8 mouse cellular contexts compared by ENCODE assay signal in the genomic region with DNA sequence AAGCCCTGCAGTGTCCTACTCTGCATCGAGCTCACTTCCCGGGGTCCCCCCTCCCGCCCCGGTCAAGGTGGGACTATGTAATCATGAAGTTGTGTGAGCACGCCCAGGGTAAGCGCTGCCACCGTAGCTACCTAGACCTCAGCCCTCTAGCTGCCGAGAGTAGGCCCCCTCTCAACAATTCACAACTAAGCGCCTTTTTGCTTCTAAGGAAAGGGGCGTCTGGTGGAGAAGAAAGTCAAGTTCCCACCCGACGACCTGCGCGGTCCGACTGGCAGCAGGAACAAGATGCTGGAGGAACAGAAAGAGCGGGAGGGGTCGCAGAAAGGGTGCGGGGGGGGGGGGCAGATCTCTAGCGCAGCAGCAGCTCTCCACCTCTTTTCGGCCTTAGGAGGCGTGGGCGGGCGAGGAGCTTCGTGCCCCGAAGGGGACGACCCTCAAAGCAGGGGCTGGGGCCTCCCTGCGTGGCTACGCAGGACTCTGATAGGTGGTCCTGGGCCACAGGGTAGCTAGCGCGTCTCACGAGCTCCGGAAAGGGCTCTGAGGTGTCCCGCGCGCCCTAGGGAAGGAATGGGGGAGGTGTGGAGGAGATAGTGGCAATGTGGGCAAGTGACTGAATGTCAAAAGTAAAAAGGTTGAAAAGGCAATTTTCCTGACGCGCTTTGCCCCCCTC. TPM values are rescaled to one million over a fixed set of nuclear protein-coding genes. Genes with fewer than 3 reads are reported as not detected.
DNase-seq lines count a peak whose midpoint lies in the region; ATAC-seq lines count a peak whose summit lies in the region.

No protein-coding gene starts in this region.

- H3K4me2 ChIP-seq in hindbrain, embryonic 13.5 days = peak overlapping the region; percentile 65
- peak overlapping the region; percentile 62 for H3K4me2 ChIP-seq in liver, embryonic 11.5 days

- no peaks in the 10 kb centered on the region for H3K36me3 ChIP-seq in hindbrain, embryonic 13.5 days
- H3K36me3 ChIP-seq in liver, embryonic 11.5 days (ENCODE audit: control insufficient read depth, insufficient read depth, low read length) = no peaks in the 10 kb centered on the region

- H3K27ac ChIP-seq in hindbrain, embryonic 13.5 days = peak overlapping the region; percentile 85
- H3K27ac ChIP-seq in liver, embryonic 11.5 days (ENCODE audit: low read depth, low read length) = peak overlapping the region; percentile 69; the same call in 1 of the 2 replicates

- peak overlapping the region; percentile 72 for H3K9ac ChIP-seq in hindbrain, embryonic 13.5 days
- H3K9ac ChIP-seq in liver, embryonic 11.5 days (ENCODE audit: low read depth, low read length) = 0 out of 2 replicates have a peak overlapping the region, but pooled peaks have one; percentile 31

- DNase-seq in adrenal gland, postnatal 14 days = peak; percentile 41
- DNase-seq in adrenal gland, adult 18-20 months (ENCODE audit: low spot score in 2 of 2) = no peak
- DNase-seq in embryo, embryonic 9.5 days (ENCODE audit: extremely low spot score) = peak; percentile 78
- DNase-seq in liver, embryonic 11.5 days (ENCODE audit: low spot score) = peak; percentile 49
- peak; percentile 41 for DNase-seq in ovary, postnatal 36 days (ENCODE audit: low spot score)
- no peak for DNase-seq in gastrocnemius, postnatal 36 days
- DNase-seq in right cerebral cortex, adult 18-20 months = no peak

- WGBS in hindbrain, embryonic 13.5 days = under 1% methylated on average over 37 of the region's 37 CpGs
- WGBS in liver, embryonic 11.5 days = 2% methylated on average over 35 of the region's 37 CpGs

- peaks cover 66% of the 10 kb centered on the region for H3K27me3 ChIP-seq in hindbrain, embryonic 13.5 days
- H3K27me3 ChIP-seq in liver, embryonic 11.5 days (replicated peaks; ENCODE audit: control insufficient read depth, insufficient read depth, low read length) = peaks cover 72% of the 10 kb centered on the region

- peaks cover 40% of the 10 kb centered on the region for H3K4me1 ChIP-seq in hindbrain, embryonic 13.5 days (replicated peaks)
- H3K4me1 ChIP-seq in liver, embryonic 11.5 days (replicated peaks; ENCODE audit: control insufficient read depth, insufficient read depth, low read length) = peaks cover 7% of the 10 kb centered on the region; the same call in 1 of the 2 replicates

- peak; percentile 58 for ATAC-seq in hindbrain, embryonic 13.5 days (ENCODE audit: low FRiP score)
- 0 out of 2 replicates have a peak, but pooled peaks have one; percentile 39 for ATAC-seq in liver, embryonic 11.5 days (replicated peaks; ENCODE audit: low FRiP score)

- intact Hi-C loops in gastrocnemius, postnatal 36 days (cut with DNase I) = loop anchor here (10.0 kb wide), 1 partner anchor 1336 kb away; no protein-coding TSS in a partner anchor

- no peaks in the 10 kb centered on the region for H3K9me3 ChIP-seq in hindbrain, embryonic 13.5 days
- no peaks in the 10 kb centered on the region for H3K9me3 ChIP-seq in liver, embryonic 11.5 days (ENCODE audit: control insufficient read depth, low read length)

- peak overlapping the region; percentile 40 for H3K4me3 ChIP-seq in hindbrain, embryonic 13.5 days
- H3K4me3 ChIP-seq in liver, embryonic 11.5 days (ENCODE audit: low read depth, low read length) = peak overlapping the region; percentile 23

RNA-seq across cellular contexts. Expression of a gene that starts 2.7 kb away (rescaled TPM):
- total RNA-seq in adrenal gland, postnatal 14 days (2021) = 91.5 and 106 TPM in 2 replicates
- 100 to 1,000 TPM in 1 of 2 experiments, 10 to 100 TPM in 1; 99.3 to 123 TPM for total RNA-seq in adrenal gland, adult 18-20 months (2021)
- polyA plus RNA-seq in hindbrain, embryonic 13.5 days (2015; fragmentation: Nextera tagmentation; extraction: Ambion mirVana) = 118 and 134 TPM in 2 replicates
- polyA plus RNA-seq in liver, embryonic 11.5 days (2014; fragmentation: Nextera tagmentation; extraction: Ambion mirVana) = 49.6 and 49.7 TPM in 2 replicates
- total RNA-seq in gastrocnemius, postnatal 36 days (2021) = 10 to 100 TPM; 12.7 to 19.4 TPM

Comparison
In these comparisons a context has a peak if more than half of its experiments do, and no peak if none do; other contexts are left out.
1. DNase-seq: peak in adrenal gland, postnatal 14 days (single experiment), embryo, embryonic 9.5 days (single experiment), liver, embryonic 11.5 days (single experiment) and ovary, postnatal 36 days (single experiment); none in adrenal gland, adult 18-20 months (0 of 2), gastrocnemius, postnatal 36 days (0 of 2) and right cerebral cortex, adult 18-20 months (single experiment).